Mouse (Mus musculus) hindbrain, postnatal 0 days (tissue): Measurements from ENCODE around the gene Pecr. TPM values are rescaled to one million over a fixed set of nuclear protein-coding genes. Genes with fewer than 3 reads are reported as not detected.
A peak's percentile ranks its signal among the peaks of the same experiment; 100 is the strongest.

Source experiments
- ATAC-seq: fragments of 200-750 bp; cut with Nextera tagmentation; 2 replicates; pipeline ENCODE4 v1.8.0; 2017; ENCODE audit warnings: mild to moderate bottlenecking, moderate TSS enrichment, moderate library complexity
- DNase-seq: peaks from one replicate; pipeline ENCODE4 v3.0.0-alpha.2; 2015; ENCODE audit warnings: low spot score
- H3K27ac ChIP-seq: fragments of 300-500 bp; sonication (generic); 2 replicates; pipeline ENCODE4 v1.5.1; 2014; ENCODE audit warnings: mild to moderate bottlenecking
- H3K27me3 ChIP-seq: fragments of 300-500 bp; sonication (generic); 2 replicates; pipeline ENCODE4 v1.6.1; 2014; ENCODE audit warnings: low read length, mixed read lengths; ENCODE audit not compliant: insufficient read depth
- H3K36me3 ChIP-seq: fragments of 300-500 bp; sonication (generic); 2 replicates; pipeline ENCODE4 v1.6.1; 2014; ENCODE audit warnings: low read length, mixed read lengths; ENCODE audit not compliant: insufficient read depth
- H3K4me1 ChIP-seq: fragments of 300-500 bp; sonication (generic); 2 replicates; pipeline ENCODE4 v1.6.1; 2014; ENCODE audit warnings: antibody characterized with exemption, low read length, mixed read lengths; ENCODE audit not compliant: insufficient read depth
- H3K4me2 ChIP-seq: fragments of 300-500 bp; sonication (generic); 2 replicates; pipeline ENCODE4 v1.6.1; 2014; ENCODE audit warnings: low read depth, mild to moderate bottlenecking, low read length, moderate library complexity, mixed read lengths
- H3K4me3 ChIP-seq: fragments of 300-500 bp; sonication (generic); 2 replicates; pipeline ENCODE4 v1.5.1; 2014; ENCODE audit warnings: low read length
- H3K9ac ChIP-seq: fragments of 300-500 bp; sonication (generic); replicated peaks from 2 replicates; pipeline ENCODE4 v1.6.1; 2014; ENCODE audit warnings: mild to moderate bottlenecking, low read length, moderate library complexity, mixed read lengths
- H3K9me3 ChIP-seq: fragments of 300-500 bp; sonication (generic); 2 replicates; pipeline ENCODE4 v1.6.1; 2016; ENCODE audit warnings: low read length, mixed read lengths
- CTCF ChIP-seq: IDR thresholded peaks from 2 replicates; pipeline ENCODE4 v1.5.1; 2016; ENCODE audit warnings: antibody characterized with exemption, control low read depth, low read depth
- WGBS: fragments of 180-500 bp; shearing (Covaris S2); extraction: QIAGEN DNeasy Blood & Tissue Kit; methylation state at CpG from one replicate; pipeline ENCODE4 v1.1.7; 2014; 5-methylcytosine and 5-hydroxymethylcytosine counted together
- polyA plus RNA-seq: library from polyadenylated mRNA; unstranded; fragments of >200 nt; fragmentation: Nextera tagmentation; extraction: Ambion mirVana; gene quantifications from 2 replicates; pipeline ENCODE4 v1.2.1, GENCODE M21; 2015
- total RNA-seq: library from RNA; depleted of rRNA; stranded (reverse); fragments of >200 nt; gene quantifications from 2 replicates; pipeline ENCODE4 v1.2.3, GENCODE M21; 2014

Pecr gene
- total and polyA plus RNA-seq, 2 experiments from 2014 or later, result 3.8 to 13.5 TPM

GRCm38 (mm10) chr1:72288527-72289150 is 4.5 kb upstream of the Pecr start:
- ATAC-seq, result no peak
- 89% methylated on average over 4 of the region's 4 CpGs for WGBS
- TF ChIP-seq CTCF, result no peak

GRCm38 (mm10) chr1:72287893-72288292 is 3.8 kb upstream of the Pecr start:
- H3K27ac ChIP-seq, result no peak overlapping the region
- H3K4me1 ChIP-seq, result peaks cover 12% of the 10 kb centered on the region
- no peak overlapping the region for H3K9ac ChIP-seq
- H3K4me3 ChIP-seq, result no peak overlapping the region
- H3K4me2 ChIP-seq, result no peak overlapping the region
- H3K36me3 ChIP-seq, result no peaks in the 10 kb centered on the region
- TF ChIP-seq CTCF, result no peak
- ATAC-seq (no peak), DNase-seq (no peak)
- H3K9me3 ChIP-seq, result no peaks in the 10 kb centered on the region
- 87% methylated on average over 4 of the region's 4 CpGs for WGBS
- H3K27me3 ChIP-seq, result no peaks in the 10 kb centered on the region

More at GRCm38 (mm10) chr1:72288527-72289150, 4.5 kb upstream of the Pecr start:
- H3K4me1 ChIP-seq, result peaks cover 12% of the 10 kb centered on the region
- H3K9me3 ChIP-seq, result no peaks in the 10 kb centered on the region
- no peaks in the 10 kb centered on the region for H3K36me3 ChIP-seq
- H3K27ac ChIP-seq, result no peak overlapping the region
- no peak overlapping the region for H3K4me3 ChIP-seq
- DNase-seq, result no peak
- no peak overlapping the region for H3K9ac ChIP-seq
- H3K27me3 ChIP-seq, result no peaks in the 10 kb centered on the region
- H3K4me2 ChIP-seq, result no peak overlapping the region

GRCm38 (mm10) chr1:72286904-72287303 is 2.8 kb upstream of the Pecr start:
- peak overlapping the region; percentile 27; the same call in 1 of the 2 replicates for H3K27ac ChIP-seq
- H3K4me3 ChIP-seq, result no peak overlapping the region
- H3K9me3 ChIP-seq, result no peaks in the 10 kb centered on the region
- TF ChIP-seq CTCF, result no peak
- peak; percentile 52 for DNase-seq
- H3K4me2 ChIP-seq, result peak overlapping the region; percentile 98
- no peak for ATAC-seq
- H3K9ac ChIP-seq, result no peak overlapping the region
- WGBS, result 10% methylated on average over 5 of the region's 5 CpGs
- no peaks in the 10 kb centered on the region for H3K27me3 ChIP-seq
- no peaks in the 10 kb centered on the region for H3K36me3 ChIP-seq
- peaks cover 12% of the 10 kb centered on the region for H3K4me1 ChIP-seq

GRCm38 (mm10) chr1:72284539-72284938 is 425 bp upstream of the Pecr start:
- peak overlapping the region; percentile 98 for H3K4me2 ChIP-seq
- H3K9ac ChIP-seq, result peak overlapping the region; percentile 65
- peak overlapping the region; percentile 74 for H3K27ac ChIP-seq
- no peaks in the 10 kb centered on the region for H3K36me3 ChIP-seq
- ATAC-seq (peak; percentile 71), DNase-seq (peak; percentile 43)
- no peaks in the 10 kb centered on the region for H3K27me3 ChIP-seq
- 2% methylated on average over 5 of the region's 5 CpGs for WGBS
- H3K4me3 ChIP-seq, result peak overlapping the region; percentile 57
- peaks cover 12% of the 10 kb centered on the region for H3K4me1 ChIP-seq
- TF ChIP-seq CTCF, result no peak
- no peaks in the 10 kb centered on the region for H3K9me3 ChIP-seq

- Histone ChIP-seq H3K9ac (no peak overlapping the region), H3K27me3 (no peaks in the 10 kb centered on the region), H3K9me3 (no peaks in the 10 kb centered on the region), H3K36me3 (no peaks in the 10 kb centered on the region), H3K4me3 (no peak overlapping the region), H3K4me2 (no peak overlapping the region), H3K4me1 (peaks cover 11% of the 10 kb centered on the region), H3K27ac (no peak overlapping the region)
- no peak for DNase-seq
- WGBS, result 73% methylated on average over 1 of the region's 1 CpGs
- no peak for ATAC-seq
- TF ChIP-seq CTCF, result no peak
Observed at GRCm38 (mm10) chr1:72282604-72283003, 1.5 kb downstream of the Pecr start.

- no peak for TF ChIP-seq CTCF
- H3K9ac ChIP-seq, result no peak overlapping the region
- H3K9me3 ChIP-seq, result no peaks in the 10 kb centered on the region
- no peak overlapping the region for H3K27ac ChIP-seq
- H3K4me3 ChIP-seq, result no peak overlapping the region
- DNase-seq (no peak), ATAC-seq (no peak)
- 75% methylated on average over 3 of the region's 3 CpGs for WGBS
- no peaks in the 10 kb centered on the region for H3K27me3 ChIP-seq
- no peaks in the 10 kb centered on the region for H3K4me1 ChIP-seq
- no peak overlapping the region for H3K4me2 ChIP-seq
- H3K36me3 ChIP-seq, result no peaks in the 10 kb centered on the region
Observed at GRCm38 (mm10) chr1:72278085-72278484, 6.0 kb downstream of the Pecr start.

GRCm38 (mm10) chr1:72263099-72263498 is 21.0 kb downstream of the Pecr start:
- Histone ChIP-seq H3K9ac (no peak overlapping the region), H3K27ac (no peak overlapping the region), H3K4me2 (no peak overlapping the region), H3K4me1 (no peaks in the 10 kb centered on the region), H3K9me3 (no peaks in the 10 kb centered on the region), H3K27me3 (no peaks in the 10 kb centered on the region), H3K36me3 (peaks cover 5% of the 10 kb centered on the region; the same call in 1 of the 2 replicates), H3K4me3 (no peak overlapping the region)
- DNase-seq (no peak), ATAC-seq (no peak)
- no peak for TF ChIP-seq CTCF
- 96% methylated on average over 3 of the region's 3 CpGs for WGBS
